Mouse (Mus musculus): Measurements from ENCODE around the gene Slc4a8.

DNA sequence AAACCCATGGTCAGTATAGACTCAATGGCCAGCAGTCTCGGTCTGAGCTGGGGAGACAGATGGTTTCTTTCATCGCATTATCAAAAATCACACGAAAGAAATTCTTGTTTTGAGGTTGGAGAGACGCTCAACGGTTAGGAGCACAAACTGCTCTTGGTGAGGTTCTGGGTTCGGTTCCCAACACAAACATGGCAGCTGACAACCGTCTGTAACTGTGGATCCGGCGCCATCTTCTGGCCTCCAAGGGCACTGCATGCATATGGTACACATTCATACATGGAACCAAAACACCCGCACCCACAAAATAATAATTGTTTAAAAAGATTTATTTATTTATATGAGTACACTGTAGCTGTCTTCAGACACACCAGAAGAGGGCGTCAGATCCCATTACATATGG, 43.0 kb upstream of the Slc4a8 start:
- TF ChIP-seq POLR2A (IDR thresholded peaks at IDR 0.05; ENCODE audit: control insufficient read depth, low read depth, low read length) = no peak
- peak; percentile 81; the same call in 1 of the 2 replicates for TF ChIP-seq CTCF (IDR thresholded peaks at IDR 0.05; ENCODE audit: control insufficient read depth, insufficient read depth, insufficient replicate concordance, low read depth, low read length)
